Mouse (Mus musculus) frontal cortex, postnatal 14 days (tissue): ENCODE data around the gene 4930467E23Rik.
"Not testable (repeated sequence)": the region's sequence is repeated elsewhere in the genome, so short reads cannot be mapped to it uniquely, and the experiment has no call there.

Experiments
- DNase-seq, 2 experiments: peaks; one replicate each; pipeline ENCODE4 v3.0.0; 2022; ENCODE audit warnings: low spot score in 2 of 2

4930467E23Rik gene

DNA sequence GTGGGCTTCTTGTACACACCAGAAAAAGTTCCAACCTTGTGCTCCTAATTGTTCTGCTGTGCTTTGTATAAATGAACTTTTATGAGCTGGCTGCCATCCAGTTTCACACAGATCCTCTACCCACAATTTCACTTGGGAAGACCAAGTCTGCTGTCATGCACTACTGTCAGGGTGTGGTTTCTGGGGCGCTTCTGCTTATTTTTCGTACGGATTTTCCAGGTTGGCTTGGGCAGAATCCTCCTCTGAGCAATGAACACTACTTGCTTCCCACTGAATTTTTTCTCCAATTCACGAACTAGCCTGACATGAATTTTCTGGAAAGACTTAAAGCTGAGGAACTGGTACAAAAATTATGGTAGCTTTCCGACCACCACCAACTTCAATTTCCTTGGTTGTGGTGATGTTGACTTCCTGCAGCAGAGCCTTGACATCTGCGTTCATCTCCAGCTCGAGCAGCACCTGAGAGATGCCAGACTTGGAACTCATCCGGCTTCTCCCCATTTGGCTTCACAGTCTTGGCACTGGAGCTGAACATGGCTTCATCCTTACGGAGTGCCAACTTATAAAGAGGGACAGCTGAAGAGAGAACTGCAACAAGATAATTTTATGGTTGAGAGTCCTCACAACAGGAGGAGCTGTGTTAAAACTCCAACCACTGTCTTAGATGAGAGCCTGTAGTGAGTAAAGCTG is 18.1 kb upstream of the 4930467E23Rik start:
- not testable (repeated sequence) for DNase-seq

DNA sequence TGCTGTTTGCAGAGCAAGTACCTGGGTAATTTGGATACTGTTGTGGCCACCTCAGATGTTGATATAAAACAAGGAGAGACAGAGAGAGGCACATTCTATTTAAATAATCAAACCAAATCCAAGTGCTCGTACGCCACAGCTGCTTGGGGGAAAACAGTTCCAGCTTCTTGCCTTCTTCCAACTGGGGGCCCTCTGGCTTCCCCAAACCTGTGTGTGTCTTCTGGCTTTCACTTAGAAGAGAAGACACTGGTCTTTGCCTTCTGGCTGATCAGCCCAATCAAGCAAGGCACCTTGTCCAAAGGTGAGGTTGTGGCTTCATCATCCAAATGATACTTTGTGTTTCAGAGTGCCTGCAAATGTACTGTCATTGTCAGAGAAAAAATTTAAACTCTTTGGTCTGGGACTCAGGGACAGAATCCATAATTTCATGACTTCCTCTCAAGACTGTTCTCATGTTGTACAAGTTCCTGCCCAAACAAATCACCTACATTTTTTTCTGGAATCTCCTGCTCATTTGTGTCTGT is 17.1 kb upstream of the 4930467E23Rik start:
- DNase-seq: not testable (repeated sequence)

DNA sequence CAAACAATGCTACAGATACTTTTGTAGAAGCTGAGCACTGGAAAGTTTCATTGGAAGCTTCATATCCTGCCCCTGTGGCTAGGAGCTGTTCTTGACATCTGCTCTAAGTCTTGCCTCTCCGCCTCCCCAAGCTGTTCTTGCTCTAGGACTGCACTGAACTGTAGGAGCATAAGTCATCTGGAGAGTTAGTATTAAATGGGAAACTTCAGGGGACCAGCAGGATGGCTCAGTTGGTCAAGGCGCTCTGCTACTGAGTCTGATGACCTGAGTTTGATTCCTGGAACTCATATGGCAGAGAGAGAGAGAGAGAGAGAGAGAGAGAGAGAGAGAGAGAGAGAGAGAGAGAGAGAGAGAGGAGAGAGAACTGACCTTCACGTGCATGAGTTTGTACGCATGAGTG is 16.6 kb upstream of the 4930467E23Rik start:
- DNase-seq: not testable (repeated sequence)

DNA sequence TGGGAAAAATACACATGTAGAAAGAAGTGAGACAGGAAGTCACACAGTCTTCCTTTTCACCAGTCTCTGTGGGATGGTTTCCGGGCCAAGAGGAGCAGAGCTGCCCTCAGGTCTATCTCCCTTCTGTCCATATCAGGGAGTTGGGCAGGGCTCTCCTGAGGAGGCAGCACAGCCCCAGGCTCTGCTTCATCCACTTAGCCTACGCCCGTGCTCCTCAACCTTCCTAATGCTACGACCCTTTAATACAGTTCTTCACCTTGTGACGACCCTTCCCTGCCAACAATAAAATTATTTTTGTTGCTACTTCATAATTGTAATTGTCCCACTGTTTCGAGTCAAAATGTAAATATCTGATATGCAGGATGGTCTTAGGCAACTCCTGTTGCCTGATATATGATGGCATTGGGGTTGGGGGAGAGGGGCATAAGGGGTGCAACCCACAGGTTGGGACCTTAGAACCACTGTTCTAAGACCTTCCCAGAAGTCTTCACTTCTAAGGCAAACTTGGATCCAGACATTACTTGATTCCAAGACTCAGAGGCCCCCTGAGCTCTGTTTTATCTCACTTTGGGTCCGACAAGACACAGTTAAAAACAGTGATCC is 16.0 kb upstream of the 4930467E23Rik start:
- not testable (repeated sequence) for DNase-seq

DNA sequence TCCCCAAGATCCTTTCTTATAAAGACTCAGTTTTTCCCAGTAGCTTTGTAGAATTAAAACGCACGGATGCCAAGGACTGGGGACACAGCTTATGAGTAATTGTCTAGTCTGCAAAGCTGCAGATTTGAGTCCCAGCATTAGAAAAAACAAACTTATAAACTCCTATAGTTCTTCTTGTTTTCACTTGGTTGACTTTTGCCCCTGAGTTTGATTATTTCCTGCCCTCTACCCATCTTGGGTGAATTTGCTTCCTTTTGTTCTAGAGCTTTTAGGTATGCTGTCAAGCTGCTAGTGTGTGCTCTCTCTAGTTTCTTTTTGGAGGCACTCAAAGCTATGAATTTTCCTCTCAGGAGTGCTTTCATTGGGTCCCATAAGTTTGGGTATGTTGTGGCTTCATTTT is 14.9 kb upstream of the 4930467E23Rik start:
- not testable (repeated sequence) for DNase-seq

DNA sequence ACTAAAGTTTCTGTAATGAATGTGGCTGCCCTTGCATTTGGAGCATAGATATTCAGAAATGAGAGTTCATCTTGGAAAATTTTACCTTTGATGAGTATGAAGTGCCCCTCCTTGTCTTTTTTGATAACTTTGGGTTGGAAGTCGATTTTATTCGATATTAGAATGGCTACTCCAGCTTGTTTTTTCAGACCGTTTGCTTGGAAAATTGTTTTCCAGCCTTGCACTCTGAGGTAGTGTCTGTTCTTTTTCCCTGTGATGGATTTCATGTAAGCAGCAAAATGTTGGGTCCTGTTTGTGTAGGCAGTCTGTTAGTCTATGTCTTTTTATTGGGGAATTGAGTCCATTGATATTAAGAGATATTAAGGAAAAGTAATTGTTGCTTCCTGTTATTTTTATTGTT is 14.1 kb upstream of the 4930467E23Rik start:
- DNase-seq: not testable (repeated sequence)

DNA sequence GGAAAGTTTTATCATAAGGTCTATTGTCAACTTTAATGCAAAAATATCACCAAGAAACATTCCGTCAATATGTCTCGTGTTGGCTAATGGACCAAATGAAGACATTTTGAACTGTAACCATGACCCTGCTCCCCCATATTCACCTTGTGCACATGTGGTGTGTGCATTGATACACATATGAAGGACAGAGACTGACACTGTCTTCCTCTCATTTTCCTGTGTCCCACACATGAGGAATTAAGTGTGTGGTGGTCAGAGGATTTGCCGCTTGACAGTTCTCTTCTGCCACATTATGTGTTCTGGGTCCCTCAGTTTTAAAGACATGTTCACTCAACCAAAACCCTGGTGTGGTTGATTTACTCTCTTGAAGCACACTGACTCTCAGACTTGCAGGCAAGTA is 11.5 kb upstream of the 4930467E23Rik start:
- not testable (repeated sequence) for DNase-seq

DNA sequence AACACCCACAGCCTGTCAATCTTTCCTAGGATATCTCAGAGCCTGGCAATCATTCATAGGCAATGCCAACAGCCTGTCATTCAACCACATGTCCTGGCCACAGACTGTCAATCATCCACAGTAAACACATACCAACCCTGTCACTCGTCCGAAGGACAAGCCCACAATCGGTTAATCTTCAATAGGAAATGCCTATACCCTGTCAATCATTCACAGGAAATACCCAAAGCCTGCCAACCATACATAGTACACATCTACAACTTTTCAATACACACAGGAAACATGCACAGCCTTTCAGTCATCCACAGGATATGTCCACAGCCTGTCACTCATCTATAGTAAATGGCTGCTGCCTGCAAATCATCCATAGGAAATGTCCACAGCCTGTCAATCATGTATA is 9.9 kb upstream of the 4930467E23Rik start:
- DNase-seq: not testable (repeated sequence)

DNA sequence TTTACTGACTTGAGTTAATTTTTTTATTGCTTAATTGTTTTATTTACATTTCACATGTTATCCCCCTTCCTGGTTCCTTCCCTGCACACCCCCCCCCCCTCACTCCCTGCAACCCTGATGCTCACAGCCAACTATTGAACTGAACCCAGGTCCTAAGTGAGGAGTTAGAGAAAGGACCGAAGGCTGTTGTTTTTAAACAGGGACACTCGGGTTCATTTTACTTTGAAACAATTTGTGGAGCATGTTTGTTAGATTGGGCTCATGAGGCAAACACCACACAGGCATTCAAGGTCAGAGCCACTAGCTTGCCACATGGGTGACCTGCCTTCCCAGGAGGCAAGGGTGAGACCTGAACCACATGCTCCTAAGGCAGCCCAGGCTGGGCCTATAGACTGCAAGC is 4.5 kb upstream of the 4930467E23Rik start:
- not testable (repeated sequence) for DNase-seq

DNA sequence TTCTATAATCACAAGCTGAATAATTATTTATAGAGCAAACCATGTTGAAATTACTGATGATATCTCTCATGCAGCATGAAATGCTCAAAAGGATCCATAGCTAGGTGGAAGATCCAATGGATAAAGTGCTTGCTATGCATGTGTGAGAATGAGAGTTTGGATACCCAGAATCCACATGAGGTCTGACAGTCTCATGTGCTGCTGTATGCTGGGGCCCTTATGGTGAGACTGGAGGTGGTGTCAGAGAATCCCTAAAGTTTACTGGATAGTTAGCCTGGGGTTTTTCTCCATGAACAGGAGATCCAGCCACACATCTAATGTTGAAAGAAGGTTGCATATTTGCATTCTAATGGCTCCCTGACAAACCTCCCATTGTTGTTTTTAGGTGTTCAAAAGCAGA is 22.4 kb downstream of the 4930467E23Rik start:
- DNase-seq: not testable (repeated sequence)

DNA sequence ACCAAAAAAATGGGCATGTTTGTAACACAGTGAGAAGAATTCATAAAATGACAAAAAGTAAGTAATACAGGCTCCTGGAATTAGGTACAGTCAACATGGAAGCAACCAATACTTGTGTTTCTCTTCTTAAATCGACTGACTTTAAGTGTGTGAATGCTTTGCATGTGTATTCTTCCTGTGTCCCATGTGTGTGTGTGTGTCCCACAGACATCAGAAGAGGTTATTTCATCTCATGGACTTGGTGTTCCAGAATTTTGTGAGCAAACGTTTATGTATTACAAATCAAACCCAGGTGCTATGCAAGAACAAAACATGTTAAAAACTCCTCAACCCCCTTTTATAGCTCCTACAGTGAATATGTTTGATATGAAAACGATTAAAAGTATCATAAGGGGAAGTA is 24.8 kb downstream of the 4930467E23Rik start:
- not testable (repeated sequence) for DNase-seq

DNA sequence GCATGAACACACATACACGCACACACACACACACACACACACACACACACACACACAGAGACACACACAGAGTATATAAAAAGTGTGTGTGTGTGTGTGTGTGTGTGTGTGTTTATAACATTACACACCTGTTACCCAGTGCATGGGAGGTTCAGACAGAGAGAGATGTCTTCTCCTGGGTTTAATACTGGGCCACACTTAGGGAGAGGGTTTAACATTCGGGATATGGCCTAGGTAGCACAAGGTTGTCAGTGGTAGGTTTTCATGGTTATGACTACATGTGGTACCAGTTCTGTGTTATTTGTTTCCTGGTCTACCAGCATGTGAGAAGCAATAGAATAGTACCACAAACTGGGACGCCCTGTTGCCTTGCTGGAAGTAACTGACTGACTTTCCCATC is 25.6 kb downstream of the 4930467E23Rik start:
- not testable (repeated sequence) for DNase-seq

DNA sequence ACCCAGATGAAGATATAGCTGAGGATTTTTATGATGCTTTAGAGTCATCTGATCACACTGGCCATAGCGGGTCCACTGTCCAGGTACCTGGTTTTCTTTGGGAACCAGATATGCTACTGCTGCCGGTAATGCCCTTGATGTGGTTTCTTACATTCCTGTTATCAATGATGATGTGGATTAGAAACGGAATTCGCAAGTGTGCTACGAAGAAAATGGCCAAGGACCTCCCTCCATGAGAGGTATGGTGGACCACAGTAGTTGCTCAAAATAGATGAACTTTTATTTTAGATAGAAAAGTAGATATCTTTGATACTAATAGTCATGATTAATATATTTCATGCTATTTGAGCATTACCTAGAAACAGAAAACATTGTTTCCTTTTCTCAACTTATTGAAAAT is 32.3 kb downstream of the 4930467E23Rik start:
- DNase-seq: not testable (repeated sequence)

DNA sequence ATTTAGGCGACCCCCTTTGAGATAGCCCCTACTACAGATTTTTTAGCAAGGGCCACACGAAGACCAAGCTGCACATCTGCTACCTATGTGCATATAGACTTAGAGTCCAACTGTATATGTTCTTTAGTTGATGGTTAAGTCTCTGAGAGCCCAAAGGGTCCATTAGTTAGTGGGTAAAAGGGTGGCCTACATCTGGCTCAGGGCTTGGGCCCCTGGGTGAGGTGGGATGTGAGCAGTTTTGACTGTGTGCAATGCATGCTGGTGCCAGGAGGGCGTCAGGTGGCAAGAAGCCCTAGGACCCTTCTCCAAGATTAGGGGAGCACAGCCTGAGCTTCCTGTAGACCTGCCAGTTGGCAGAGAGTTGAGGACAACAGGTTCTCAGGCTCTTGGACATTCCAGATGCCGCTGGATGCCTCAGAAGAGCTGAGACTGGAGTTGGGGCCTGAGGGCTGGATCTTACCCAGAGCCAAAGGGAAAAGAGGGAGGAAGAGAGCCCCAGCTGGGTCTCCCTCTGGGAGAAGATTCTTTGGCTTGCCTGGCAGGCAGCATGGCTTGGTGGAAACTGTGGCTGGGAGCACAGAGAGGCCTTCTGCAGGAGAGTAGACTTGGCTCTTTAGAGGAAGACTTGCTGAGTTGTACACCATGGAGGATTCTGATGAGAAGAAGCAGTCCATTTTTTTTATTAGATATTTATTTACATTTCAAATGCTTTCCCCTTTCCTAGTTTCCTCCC is 33.6 kb downstream of the 4930467E23Rik start:
- DNase-seq: not testable (repeated sequence)

DNA sequence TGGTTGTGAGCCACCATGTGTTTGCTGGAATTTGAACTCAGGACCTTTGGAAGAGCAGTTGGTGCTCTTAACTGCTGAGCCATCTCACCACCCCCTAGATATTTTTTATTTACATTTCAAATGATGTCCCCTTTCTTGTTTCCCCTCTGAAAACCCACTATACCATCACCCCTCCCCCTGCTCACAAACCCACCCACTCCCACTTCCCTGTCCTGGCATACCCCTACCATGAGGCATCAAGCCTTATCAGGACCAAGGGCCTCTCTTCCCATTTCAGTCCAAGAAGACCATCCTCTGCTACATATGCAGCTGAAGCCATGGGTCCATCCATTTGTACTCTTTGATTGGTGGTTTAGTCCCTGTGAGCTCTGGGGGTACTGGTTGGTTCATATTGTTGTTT is 36.2 kb downstream of the 4930467E23Rik start:
- DNase-seq: not testable (repeated sequence)

DNA sequence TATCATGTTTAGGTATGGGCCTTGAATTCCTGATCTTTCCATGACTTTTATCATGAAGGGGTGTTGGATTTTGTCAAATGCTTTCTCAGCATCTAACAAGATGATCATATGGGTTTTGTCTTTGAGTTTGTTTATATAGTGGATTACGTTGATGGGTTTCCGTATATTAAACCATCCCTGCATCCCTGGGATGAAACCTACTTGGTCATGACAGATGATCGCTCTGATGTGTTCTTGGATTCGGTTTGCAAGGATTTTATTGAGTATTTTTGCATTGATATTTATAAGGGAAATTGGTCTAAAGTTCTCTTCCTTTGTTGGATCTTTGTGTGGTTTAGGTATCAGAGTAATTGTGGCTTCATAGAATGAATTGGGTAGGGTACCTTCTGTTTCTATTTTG is 44.1 kb downstream of the 4930467E23Rik start:
- DNase-seq: not testable (repeated sequence)

DNA sequence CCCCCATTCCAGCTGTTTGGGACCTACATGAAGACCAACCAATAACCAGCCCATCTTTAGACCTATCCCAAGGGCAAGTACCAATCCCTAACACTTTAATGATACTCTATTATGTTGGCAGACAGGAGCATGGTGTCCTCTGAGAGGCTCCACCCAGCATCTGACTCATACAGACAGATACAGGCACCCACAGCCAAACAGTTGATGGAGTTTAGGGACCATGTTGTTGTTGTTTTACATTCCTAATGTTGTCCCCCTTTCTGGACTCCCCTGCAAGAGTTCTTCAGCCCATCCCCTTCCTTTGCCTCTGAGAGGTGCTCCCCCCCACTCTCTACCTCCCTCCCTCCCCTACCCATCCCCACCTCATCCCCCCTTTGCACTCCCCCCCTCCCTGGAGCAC is 46.9 kb downstream of the 4930467E23Rik start:
- DNase-seq: not testable (repeated sequence)

DNA sequence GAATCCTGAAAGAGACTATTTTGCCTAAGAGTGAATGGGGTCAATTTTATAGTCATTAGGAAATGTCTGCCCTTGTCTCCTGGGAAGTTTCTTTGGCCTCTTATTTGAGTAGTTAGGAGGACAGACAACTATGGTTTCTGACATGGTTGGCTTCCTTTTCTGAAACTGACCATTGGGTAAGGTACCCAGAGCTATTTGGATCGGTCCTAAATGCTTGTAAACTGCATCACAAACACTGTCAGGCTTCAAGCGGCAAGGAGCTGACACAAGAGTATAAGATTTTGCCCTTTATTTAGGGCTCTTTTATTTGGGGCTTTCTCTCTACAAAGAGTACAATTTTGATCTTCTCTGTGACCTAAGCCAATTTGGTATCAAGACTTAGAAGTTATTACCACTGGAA is 48.1 kb downstream of the 4930467E23Rik start:
- DNase-seq: not testable (repeated sequence)

DNA sequence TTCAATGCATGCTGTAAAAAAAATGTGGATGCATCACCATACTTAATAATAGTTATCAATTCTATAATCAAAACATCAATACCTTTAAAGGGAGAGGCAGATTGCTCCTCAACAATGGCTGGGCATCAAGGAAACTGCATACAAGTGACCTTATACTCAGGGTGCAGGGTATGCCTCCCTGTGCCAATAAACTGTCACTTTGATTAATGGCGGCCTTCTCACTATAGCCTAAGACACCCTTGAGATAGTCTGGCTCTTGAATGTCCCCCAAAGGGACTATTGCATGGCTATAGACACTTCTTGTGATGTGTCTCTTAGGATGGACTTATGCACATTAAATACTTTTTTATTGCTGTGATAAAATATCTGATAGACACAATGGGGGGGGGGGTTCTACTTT is 48.8 kb downstream of the 4930467E23Rik start:
- not testable (repeated sequence) for DNase-seq

DNA sequence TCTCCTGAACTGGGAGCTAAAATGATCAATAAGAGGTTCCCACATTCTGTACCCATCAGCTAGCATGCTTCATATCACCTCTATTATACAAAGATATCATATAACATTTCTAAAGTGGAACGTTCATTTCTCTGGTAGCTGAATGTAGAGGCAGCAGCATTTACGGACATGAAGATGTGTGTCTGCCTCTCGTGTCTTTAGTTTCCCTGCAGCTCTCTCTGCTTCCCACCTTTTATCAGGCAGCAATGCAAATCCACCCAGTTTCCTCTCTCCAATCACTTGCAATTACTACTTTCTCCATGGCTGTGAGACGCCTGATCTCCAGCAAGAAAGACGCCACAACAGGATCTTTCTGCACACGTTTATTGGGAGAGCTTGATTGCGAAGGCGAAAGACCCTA is 49.5 kb downstream of the 4930467E23Rik start:
- DNase-seq: not testable (repeated sequence)

DNA sequence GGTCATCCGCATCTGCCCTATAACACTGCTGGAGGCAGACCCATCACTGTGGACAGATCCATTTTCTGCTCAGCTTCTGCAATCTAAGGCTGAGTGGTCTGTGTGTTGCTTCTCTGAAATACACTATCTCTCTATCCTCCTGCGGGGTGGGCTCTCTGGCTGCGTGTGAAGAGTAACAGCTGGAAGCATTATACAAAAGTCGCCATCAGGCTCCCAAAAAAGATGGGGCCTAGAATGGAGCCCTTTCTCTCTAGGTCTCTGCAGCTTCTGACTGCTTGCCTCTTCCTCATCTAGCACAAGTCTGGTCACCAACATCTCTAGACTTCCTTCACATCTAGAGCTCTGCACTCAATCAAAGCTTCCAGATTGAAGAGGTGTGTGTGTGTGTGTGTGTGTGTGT is 50.8 kb downstream of the 4930467E23Rik start:
- DNase-seq: not testable (repeated sequence)

DNA sequence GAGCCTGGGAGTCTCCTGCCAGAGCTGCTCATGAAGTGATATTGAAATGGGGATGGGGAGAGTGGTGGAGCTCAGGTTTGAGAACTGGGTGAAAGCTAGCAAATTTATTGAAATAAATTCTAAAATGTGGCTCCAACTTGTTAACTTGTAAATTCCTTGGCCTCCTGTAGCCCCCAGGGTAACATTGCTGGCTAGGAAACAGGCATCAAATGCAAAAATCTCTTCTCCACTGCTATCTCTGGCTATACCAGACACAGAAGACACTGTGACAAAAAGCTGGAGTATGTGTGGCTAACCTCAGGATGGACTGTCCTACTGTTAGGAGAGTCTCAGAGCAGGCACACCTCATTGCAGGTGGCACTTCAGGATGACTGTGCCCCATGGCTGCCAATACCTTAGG is 51.3 kb downstream of the 4930467E23Rik start:
- DNase-seq: not testable (repeated sequence)
